Mouse (Mus musculus): ENCODE data around the gene Rassf10. TPM values are rescaled to one million over a fixed set of nuclear protein-coding genes. Genes with fewer than 3 reads are reported as not detected.
"Not testable (repeated sequence)": the region's sequence is repeated elsewhere in the genome, so short reads cannot be mapped to it uniquely, and the experiment has no call there.

Rassf10 gene
- polyA plus RNA-seq, 1 experiment from 2014 or later, result 2.6 TPM

DNA sequence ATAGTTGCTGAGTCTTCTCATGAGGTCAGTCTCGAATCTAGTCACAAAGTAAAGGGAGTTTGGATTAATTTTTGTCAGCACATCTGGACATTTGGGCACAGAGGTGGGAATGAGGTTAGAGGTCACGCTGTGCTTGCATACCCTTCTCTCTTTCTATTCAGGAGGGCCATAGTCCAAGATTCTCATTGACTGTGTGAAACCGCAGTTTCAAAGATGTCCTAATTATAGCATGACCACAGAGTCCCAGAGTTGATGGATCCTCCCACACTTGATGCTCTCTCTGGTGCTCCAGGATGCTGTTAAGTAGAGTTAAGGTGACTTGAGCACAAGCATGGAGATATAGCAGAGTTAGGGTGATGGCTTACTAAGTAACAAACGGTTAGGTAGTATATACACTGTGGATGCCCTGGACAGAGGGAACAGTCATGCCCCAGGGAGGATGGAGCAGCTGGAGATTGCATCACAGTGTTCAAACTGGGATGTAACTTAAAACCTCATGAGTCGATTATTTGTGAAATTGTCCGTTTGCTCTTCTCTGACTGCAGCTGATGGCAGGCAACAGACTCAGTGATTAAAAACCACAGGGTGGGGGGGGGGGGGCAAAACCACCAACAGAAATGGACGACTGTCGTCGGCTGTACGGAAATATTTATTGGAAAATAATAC lies 36.0 kb upstream of the Rassf10 start:
- no peaks in the 10 kb centered on the region for H3K9me3 ChIP-seq (ENCODE audit: low read length)
- no peaks in the 10 kb centered on the region for H3K27me3 ChIP-seq (replicated peaks; ENCODE audit: insufficient read depth, low read length)
- 59% methylated on average over 10 of the region's 10 CpGs for WGBS
- no peak overlapping the region for H3K27ac ChIP-seq (ENCODE audit: low read length)
- ATAC-seq (no peak), DNase-seq (ENCODE audit: low spot score) (peak; percentile 26)
- H3K4me3 ChIP-seq (ENCODE audit: low read depth, low read length), result no peak overlapping the region
- no peaks in the 10 kb centered on the region for H3K36me3 ChIP-seq (ENCODE audit: insufficient read depth, low read length)
- peaks cover 2% of the 10 kb centered on the region; the same call in 1 of the 2 replicates for H3K4me1 ChIP-seq (ENCODE audit: insufficient read depth, low read depth, low read length)
- TF ChIP-seq EP300 (IDR thresholded peaks at IDR 0.05), result no peak
- no peak for TF ChIP-seq CTCF (IDR thresholded peaks at IDR 0.05)
- no peak overlapping the region for H3K9ac ChIP-seq (replicated peaks; ENCODE audit: low read depth)
- no peak overlapping the region for H3K4me2 ChIP-seq (replicated peaks; ENCODE audit: low read depth, low read length)

DNA sequence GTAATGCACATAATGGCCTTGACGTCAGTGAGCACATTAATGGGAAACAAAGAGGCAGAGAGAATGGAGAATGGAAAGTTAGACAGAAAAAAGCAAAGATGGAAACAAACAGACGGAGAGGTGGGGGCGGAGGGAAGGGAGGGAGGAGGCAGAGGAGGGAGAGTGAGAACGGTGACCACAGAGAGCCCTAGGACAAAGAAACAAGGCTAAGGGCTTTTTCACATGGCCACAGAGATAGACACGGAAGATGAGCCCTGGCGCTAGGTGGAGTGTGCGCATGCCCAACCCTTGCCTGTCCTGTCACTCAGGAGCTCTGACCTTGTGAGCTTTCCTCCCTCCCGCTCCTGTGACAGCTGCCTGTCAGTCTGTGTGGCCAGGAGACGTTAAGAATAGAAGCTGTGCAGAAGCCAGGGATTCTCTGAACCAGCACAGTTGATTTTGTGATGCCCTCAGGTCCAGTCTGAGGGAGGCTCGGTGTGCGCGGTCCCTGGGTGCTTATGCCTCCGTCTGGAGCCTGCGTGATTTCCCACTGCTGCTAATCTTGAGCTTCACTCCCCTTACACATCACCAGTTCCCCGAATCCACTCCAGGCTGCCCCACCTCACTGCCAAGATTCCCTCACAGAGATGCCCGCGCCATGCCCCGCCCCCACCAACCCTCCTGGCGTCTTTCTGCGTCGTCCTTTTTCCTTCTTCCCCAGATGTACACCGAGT lies 35.3 kb upstream of the Rassf10 start:
- Histone ChIP-seq H3K9me3 (ENCODE audit: low read length) (no peaks in the 10 kb centered on the region), H3K36me3 (ENCODE audit: insufficient read depth, low read length) (no peaks in the 10 kb centered on the region), H3K4me2 (replicated peaks; ENCODE audit: low read depth, low read length) (no peak overlapping the region), H3K4me3 (ENCODE audit: low read depth, low read length) (no peak overlapping the region), H3K9ac (replicated peaks; ENCODE audit: low read depth) (no peak overlapping the region), H3K27me3 (replicated peaks; ENCODE audit: insufficient read depth, low read length) (no peaks in the 10 kb centered on the region), H3K4me1 (ENCODE audit: insufficient read depth, low read depth, low read length) (peaks cover 3% of the 10 kb centered on the region; the same call in 1 of the 2 replicates), H3K27ac (ENCODE audit: low read length) (no peak overlapping the region)
- no peak for ATAC-seq
- no peak for DNase-seq (ENCODE audit: low spot score)
- TF ChIP-seq CTCF (IDR thresholded peaks at IDR 0.05) (no peak), EP300 (IDR thresholded peaks at IDR 0.05) (no peak)
- 52% methylated on average over 22 of the region's 22 CpGs for WGBS

DNA sequence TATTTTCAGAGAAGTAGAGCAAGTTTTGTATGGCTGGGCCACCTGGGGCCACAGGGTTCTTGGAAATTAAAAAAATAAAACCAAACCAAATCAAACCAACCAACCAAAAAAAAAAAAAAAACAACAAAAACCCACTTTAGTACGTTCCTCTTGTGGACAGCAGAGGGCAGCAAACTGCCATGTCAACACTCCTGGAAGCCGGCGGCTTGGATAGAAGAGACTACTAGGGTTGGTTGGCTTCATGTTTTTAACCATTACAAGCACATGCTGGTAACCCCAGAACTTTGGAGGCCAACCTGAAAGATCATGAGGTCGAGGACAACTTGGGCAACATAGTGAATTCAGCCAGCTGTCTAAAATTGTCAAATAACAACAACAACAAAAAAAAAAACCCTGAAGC lies 33.9 kb upstream of the Rassf10 start:
- 0% methylated on average over 4 of the region's 4 CpGs for WGBS
- Histone ChIP-seq H3K9me3 (ENCODE audit: low read length) (no peaks in the 10 kb centered on the region), H3K4me2 (replicated peaks; ENCODE audit: low read depth, low read length) (no peak overlapping the region), H3K9ac (replicated peaks; ENCODE audit: low read depth) (no peak overlapping the region), H3K27ac (ENCODE audit: low read length) (no peak overlapping the region), H3K36me3 (ENCODE audit: insufficient read depth, low read length) (no peaks in the 10 kb centered on the region), H3K27me3 (replicated peaks; ENCODE audit: insufficient read depth, low read length) (no peaks in the 10 kb centered on the region), H3K4me3 (ENCODE audit: low read depth, low read length) (no peak overlapping the region), H3K4me1 (ENCODE audit: insufficient read depth, low read depth, low read length) (peaks cover 3% of the 10 kb centered on the region; the same call in 1 of the 2 replicates)
- ATAC-seq (no peak), DNase-seq (ENCODE audit: low spot score) (peak; percentile 88)
- no peak for TF ChIP-seq EP300 (IDR thresholded peaks at IDR 0.05)
- peak; percentile 86 for TF ChIP-seq CTCF (IDR thresholded peaks at IDR 0.05)

- ATAC-seq (no peak), DNase-seq (ENCODE audit: low spot score) (no peak)
- H3K9ac ChIP-seq (replicated peaks; ENCODE audit: low read depth), result no peak overlapping the region
- H3K27ac ChIP-seq (ENCODE audit: low read length), result no peak overlapping the region
- H3K4me3 ChIP-seq (ENCODE audit: low read depth, low read length), result no peak overlapping the region
- peaks cover 3% of the 10 kb centered on the region; the same call in 1 of the 2 replicates for H3K4me1 ChIP-seq (ENCODE audit: insufficient read depth, low read depth, low read length)
- no peaks in the 10 kb centered on the region for H3K27me3 ChIP-seq (replicated peaks; ENCODE audit: insufficient read depth, low read length)
- H3K4me2 ChIP-seq (replicated peaks; ENCODE audit: low read depth, low read length), result no peak overlapping the region
- 40% methylated on average over 4 of the region's 4 CpGs for WGBS
- H3K9me3 ChIP-seq (ENCODE audit: low read length), result no peaks in the 10 kb centered on the region
- H3K36me3 ChIP-seq (ENCODE audit: insufficient read depth, low read length), result no peaks in the 10 kb centered on the region
- TF ChIP-seq EP300 (IDR thresholded peaks at IDR 0.05), result no peak
- no peak for TF ChIP-seq CTCF (IDR thresholded peaks at IDR 0.05)
Measured at GRCm38 (mm10) chr7:112922801-112923200, 31.0 kb upstream of the Rassf10 start.

GRCm38 (mm10) chr7:112923712-112924111 lies 30.1 kb upstream of the Rassf10 start:
- H3K9ac ChIP-seq (replicated peaks; ENCODE audit: low read depth), result no peak overlapping the region
- no peak overlapping the region for H3K27ac ChIP-seq (ENCODE audit: low read length)
- H3K4me2 ChIP-seq (replicated peaks; ENCODE audit: low read depth, low read length), result no peak overlapping the region
- H3K9me3 ChIP-seq (ENCODE audit: low read length), result no peaks in the 10 kb centered on the region
- H3K27me3 ChIP-seq (replicated peaks; ENCODE audit: insufficient read depth, low read length), result no peaks in the 10 kb centered on the region
- no peak overlapping the region for H3K4me3 ChIP-seq (ENCODE audit: low read depth, low read length)
- ATAC-seq, result no peak
- peaks cover 3% of the 10 kb centered on the region; the same call in 1 of the 2 replicates for H3K4me1 ChIP-seq (ENCODE audit: insufficient read depth, low read depth, low read length)
- H3K36me3 ChIP-seq (ENCODE audit: insufficient read depth, low read length), result no peaks in the 10 kb centered on the region
- TF ChIP-seq EP300 (IDR thresholded peaks at IDR 0.05) (no peak), CTCF (IDR thresholded peaks at IDR 0.05) (no peak)
- no peak for DNase-seq (ENCODE audit: low spot score)
- WGBS, result 53% methylated on average over 3 of the region's 3 CpGs

DNA sequence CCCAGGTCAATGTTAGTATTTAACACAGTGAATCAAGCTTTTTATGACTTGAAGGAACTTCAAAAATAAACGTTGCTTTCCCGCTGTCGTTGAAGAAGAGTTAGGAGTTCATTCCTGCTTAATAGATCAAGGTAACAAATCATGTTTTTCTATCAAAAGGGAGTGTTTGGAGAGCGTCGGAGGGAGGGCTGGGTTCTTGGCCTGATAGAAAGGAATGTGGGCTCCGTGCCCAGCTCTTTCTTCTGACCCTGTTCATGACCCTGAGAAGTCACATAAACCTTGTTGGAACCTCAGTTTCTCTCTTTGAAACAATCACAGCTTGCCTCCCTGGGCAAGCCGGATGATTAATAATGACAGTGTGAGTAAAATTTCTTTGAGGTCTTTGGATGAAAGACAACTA lies 23.1 kb upstream of the Rassf10 start:
- Histone ChIP-seq H3K9ac (replicated peaks; ENCODE audit: low read depth) (no peak overlapping the region), H3K4me1 (ENCODE audit: insufficient read depth, low read depth, low read length) (no peaks in the 10 kb centered on the region), H3K9me3 (ENCODE audit: low read length) (no peaks in the 10 kb centered on the region), H3K27me3 (replicated peaks; ENCODE audit: insufficient read depth, low read length) (no peaks in the 10 kb centered on the region), H3K27ac (ENCODE audit: low read length) (no peak overlapping the region), H3K4me2 (replicated peaks; ENCODE audit: low read depth, low read length) (no peak overlapping the region), H3K4me3 (ENCODE audit: low read depth, low read length) (no peak overlapping the region), H3K36me3 (ENCODE audit: insufficient read depth, low read length) (no peaks in the 10 kb centered on the region)
- 10% methylated on average over 7 of the region's 7 CpGs for WGBS
- ATAC-seq, result no peak
- DNase-seq (ENCODE audit: low spot score), result no peak
- no peak for TF ChIP-seq EP300 (IDR thresholded peaks at IDR 0.05)
- TF ChIP-seq CTCF (IDR thresholded peaks at IDR 0.05), result no peak

DNA sequence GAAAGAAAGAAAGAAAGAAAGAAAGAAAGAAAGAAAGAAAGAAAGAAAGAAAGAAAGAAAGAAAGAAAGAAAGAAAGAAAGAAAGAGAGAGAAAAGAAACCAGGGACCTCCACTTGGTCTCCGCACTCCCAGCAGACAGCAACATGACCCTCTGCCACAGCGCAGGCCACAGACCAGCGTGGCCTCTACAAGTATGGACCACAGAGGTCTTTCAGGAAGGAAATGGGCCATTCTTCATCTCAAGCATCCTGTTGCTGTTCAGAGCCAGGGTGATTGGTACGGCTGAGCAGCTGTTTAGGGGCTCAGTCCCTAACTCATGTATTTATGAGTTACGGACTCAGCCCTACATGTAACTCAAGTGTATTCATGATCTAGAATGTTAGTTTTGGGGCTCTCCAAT lies 17.9 kb upstream of the Rassf10 start:
- not testable (repeated sequence) for H3K4me3 ChIP-seq (ENCODE audit: low read depth, low read length); H3K36me3 ChIP-seq (ENCODE audit: insufficient read depth, low read length); H3K27me3 ChIP-seq (replicated peaks; ENCODE audit: insufficient read depth, low read length); DNase-seq (ENCODE audit: low spot score); H3K9me3 ChIP-seq (ENCODE audit: low read length); H3K4me1 ChIP-seq (ENCODE audit: insufficient read depth, low read depth, low read length); H3K9ac ChIP-seq (replicated peaks; ENCODE audit: low read depth); H3K4me2 ChIP-seq (replicated peaks; ENCODE audit: low read depth, low read length); ATAC-seq; H3K27ac ChIP-seq (ENCODE audit: low read length)
- WGBS, result 60% methylated on average over 5 of the region's 5 CpGs
